Mouse (Mus musculus): ENCODE data around the gene Muc3a.

Gene Muc3a

DNA sequence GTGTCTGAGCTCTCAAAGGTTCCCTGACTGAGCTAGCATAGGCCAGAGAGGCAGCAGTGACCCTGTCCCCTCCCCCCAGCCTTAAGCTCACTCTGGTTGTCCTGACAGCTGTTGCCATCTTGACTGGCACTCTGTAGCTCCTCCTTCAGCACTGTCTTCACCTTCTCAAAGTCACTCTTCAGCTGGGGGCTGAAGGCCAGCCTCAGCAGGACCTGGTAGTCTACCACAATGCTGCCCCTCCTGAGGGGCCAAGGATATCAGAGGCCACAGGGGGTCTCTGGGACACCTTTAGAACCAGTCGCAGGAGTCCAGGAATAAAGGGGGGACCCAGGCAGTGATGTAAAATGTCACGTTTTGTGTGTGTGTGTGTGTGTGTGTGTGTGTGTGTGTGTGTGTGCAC is at the start of gene Muc3a:
Gene Muc3a (minus strand): TSS at position 101 of the 400 bp plus-strand sequence.
- no peak for DNase-seq

DNA sequence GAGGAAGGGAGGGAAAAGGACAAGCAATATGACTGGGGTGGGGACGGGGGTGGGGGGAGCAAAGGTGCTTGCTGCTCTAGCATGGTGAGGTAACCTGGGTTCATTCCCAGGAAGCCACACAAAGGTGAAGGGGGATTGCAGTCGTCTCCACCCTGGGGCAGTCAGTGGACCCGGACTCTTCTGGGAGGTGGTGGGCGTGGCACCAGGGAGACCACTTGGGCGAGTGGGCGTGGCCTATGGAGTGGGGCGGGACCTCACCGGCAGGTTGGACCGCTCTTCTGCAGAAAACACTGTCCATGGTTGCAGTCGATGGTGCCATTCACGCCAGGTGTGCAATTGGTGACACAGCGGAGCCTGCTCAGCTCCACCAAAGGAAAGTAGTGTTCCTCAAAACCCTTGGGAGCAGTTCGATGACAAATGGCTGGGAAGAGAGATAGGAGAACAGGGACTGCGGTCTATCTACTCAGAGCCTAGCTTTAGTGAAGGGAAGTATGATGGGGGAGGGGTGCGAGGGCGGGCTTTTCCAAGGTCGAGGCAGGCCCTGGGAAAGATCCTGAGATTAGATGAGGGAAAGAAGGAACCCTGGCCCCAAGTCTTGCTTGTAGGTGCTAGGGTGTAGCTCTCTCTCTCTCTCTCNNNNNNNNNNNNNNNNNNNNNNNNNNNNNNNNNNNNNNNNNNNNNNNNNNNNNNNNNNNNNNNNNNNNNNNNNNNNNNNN is 917 bp downstream of the Muc3a start:
- peak; percentile 83 for DNase-seq

DNA sequence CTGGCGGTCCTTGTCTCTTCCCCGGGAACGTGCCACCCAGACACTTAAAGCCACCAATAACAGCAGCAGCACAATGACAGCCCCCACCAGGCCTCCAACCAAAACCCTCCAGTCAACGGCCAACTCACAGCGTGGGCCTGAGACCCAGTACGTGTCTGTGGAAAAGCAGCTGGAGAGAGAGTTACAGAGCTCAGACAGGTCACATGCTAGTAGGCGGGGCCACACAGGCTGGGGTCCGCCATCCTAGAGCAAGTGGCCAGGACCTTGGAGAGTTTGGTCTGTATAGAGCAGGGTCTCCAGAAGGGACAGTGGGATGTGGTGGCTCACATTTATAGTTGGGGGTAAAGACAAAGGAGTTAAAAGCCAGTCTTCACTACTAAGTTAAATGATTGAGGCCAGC is 1.5 kb downstream of the Muc3a start:
- peak; percentile 85 for DNase-seq

DNA sequence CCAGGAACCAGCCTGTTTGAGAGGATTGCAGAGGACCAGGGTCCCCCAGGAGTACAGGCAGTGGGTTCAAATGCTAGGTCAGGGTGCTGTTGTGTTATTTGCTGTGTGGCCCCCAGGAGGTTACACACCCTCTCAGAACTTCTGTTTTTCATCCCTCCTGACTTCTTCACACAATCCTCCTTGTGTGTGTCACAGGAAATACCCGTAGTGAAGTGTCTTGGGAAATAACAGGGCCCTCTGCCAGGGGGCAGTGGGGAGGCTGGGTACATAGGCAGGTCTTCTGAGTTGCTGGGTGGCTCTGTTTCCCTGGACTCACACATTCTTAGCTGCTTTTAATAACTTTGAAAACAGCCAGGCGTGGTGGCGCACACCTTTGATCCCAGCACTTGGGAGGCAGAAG is 6.9 kb downstream of the Muc3a start:
- DNase-seq = peak; percentile 56

DNA sequence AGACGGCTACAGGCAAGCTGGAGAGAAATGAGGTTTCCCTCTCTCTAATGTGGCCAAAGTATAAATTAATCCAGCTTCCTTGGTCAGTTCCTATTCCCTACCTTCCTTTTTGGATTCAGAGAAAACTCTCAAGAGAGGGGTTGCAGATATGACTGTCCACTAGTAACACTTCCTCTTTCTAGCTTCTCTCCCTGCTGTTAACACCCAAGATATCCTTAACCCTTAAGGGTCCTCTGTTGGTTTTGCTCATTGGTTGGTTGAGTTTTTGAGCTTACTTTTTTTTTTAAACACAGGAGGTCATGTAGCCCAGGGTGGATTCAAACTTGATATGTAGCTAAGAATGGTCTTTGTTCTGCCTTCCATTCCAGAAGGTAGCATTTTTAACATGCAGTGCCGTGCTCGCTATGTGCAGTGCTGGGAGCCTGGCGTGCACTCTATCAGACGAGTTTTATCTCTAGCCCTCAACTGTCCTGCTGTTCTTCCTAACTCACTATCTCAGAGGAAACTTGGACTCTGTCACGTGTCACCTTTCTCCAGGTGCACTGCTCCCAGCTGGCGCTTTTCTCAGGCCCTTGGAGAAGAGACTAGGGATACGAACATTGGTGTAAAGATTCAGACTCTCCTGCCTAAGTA is 17.6 kb downstream of the Muc3a start:
- DNase-seq = peak; percentile 49

DNA sequence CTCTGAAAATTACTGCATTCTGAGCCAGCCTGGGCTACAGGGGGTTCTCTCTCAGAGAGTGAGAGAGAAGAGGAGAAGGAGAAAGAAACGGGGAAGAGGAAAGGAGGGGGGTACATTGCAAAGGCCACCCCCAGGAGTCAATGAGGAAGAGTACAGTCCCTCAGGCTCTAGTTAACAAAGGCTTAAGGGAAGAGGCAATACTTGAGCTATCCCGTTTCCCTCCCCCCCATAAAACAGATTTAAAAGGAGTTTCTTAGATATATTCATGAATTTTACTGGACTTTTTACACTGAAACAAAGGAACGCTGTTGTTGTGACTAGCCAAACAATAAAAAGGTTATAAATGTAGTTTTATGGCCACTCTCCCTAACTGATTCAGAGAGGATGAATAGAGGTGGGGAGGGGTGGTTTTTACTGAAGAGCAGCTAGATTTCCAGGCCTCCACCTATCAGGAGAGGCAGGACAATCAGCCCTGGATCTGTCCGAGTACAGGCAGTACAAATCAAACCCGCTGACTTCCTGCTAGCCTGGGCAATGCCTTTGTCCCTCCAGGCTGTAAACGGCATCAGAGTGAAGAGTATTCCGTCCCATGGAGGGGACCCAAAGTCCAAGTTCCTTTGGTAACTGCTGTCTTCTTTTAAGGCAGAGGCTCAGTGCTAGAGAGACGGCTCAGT is 18.8 kb downstream of the Muc3a start:
- peak; percentile 66 for DNase-seq

DNA sequence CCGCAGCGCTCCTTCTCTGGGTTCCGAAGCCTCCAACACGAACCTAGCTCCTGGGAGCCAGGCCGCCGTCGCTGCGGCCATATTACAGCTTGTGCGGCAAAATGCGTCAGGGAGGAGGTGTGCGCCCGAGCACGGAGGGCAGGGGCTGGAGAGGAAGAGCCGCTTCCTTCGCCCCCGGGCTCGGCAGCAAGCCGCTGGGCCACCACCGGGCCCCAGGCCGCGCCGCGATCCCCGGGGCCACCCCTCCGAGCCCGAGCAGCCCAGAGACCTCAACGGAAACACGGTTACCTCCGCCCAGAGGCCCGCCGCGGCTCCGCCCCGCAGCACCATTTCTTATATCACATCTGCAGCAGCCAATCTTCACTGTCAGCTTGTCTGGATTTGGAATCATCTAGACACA is 22.9 kb downstream of the Muc3a start:
- peak; percentile 75 for DNase-seq

DNA sequence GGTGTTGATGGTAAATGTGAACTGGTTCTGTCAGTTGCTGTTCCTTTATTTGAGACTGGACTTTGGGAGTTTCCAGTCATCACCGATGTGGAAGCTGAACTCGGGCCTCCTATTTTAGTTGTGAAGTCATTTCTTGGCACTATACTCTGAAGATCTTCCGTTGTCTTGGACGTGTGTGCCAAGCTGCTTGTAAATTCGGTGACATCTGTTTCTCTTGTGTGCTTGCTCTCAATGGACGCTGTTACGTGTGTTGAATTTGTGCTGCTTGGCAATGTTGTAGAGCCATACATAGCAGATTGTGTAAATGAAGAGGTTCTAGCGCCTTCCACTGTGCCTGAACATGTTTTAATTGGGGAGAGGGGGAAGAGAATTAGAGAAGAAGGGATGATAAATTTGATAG is 26.8 kb downstream of the Muc3a start:
- no peak for DNase-seq

DNA sequence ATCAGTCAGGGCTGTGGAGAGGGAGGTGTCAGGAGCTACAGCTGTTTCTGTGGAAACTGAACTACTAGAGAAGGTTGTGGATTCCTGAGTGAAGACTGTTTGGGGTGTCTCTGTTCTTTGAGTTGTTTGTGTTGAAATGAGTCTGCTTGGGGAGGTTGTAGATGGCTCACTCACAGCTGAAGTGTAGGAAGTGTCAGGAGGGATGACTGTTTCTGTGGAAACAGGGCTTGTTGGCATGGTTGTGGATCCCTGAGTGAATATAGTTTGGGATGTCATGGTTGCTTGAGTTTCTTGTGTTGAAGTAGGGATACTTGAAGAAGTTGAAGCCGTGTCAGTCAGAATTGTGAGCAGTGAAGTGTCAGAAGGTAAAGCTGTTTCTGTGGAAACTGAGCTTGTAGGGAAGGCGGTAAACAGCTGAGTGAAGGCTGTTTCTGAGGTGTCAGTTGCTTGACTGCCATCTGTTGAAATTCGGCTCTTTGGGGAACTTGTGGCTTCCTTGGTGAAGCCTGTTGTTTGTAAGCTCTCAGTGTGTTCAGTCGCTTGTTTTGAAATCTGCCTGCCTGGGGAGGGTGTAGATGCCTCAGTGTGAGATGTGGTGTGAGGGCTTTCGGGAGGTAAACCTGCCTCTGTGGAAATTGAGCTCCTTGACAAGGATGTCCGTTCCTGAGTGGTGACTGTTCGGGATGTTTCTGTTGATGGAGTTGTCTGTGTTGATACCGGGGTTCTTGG is 32.4 kb downstream of the Muc3a start:
- DNase-seq = peak; percentile 55

DNA sequence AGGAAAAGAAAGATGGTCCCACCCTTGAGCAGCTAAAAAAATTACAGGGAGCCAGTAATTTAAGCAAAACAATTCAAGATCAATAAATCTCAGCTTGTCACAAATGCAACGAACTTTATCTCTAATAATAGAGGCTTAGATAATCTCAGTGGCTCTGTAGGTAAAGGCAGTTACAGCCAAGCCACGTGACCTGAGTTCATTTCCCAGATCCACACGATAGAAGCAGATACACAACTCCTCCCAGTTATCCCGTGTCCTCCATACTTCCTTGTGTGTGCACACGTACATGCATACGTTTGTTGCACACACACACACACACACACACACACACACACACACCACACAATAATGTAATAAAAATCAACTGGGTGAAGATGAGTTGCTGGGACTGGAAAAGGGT is 38.2 kb downstream of the Muc3a start:
- DNase-seq = peak; percentile 10

DNA sequence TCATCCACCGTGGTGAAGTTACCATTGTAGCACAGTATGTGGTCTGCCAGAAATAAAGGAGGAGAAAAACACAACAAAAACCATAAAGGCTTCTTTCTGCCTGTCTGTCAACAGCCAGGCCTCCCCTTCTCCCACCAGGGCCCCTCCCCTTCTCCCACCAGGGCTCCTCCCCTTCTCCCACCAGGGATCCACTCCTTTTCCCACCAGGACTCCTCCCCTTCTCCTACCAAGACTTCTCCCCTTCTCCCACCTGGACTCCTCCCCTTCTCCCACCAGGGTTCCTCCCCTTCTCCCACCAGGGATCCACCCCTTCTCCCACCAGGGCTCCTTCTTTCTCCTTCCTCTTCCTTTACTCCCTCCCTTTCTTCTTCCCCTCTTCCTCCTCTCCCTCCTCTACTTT is 39.6 kb downstream of the Muc3a start:
- DNase-seq = no peak

DNA sequence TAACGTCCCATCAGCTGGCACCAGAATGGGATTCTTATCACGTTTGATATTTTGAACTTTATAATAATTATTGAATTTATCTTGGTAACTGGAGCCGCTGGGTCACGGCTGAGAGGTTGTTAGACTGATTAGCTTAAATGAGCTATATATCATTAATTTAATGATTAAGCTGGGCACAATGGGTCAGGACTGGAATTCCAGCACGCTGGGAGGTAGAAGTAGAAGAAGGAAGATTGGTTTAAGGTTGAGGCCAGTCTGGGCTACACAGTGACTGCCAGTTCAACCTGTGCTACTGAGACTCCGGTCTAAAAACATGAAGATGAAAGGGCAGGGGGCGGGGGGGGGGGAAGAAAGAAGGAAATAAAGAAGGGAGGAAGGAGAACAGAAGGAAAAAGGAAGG is 40.7 kb downstream of the Muc3a start:
- no peak for DNase-seq

DNA sequence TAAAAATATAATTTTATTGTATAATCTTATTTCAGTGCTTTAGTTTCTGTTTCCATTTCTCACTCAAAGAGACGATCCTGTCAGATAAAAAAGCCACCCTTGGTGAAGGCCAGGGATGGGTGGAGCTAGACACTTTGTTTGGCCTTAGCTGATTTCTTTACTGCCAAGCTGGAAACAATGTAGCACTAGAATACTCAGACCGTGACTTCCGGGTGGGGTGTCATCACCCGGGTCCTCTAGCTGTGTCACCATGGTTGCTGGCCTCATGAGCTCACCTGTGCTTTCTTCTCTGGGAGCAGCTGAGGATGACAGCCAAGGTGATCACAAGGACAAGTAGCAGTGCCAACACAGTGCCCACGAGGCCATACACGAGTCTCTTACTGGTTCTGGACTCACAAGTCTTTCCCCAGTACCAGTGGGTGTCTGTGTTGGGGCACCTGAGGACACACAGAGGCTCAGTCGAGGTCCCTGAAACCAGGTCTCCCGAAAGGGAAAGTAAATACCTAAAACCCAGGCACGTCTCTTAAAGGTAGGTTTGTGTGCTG is 41.3 kb downstream of the Muc3a start:
- DNase-seq = peak; percentile 71

DNA sequence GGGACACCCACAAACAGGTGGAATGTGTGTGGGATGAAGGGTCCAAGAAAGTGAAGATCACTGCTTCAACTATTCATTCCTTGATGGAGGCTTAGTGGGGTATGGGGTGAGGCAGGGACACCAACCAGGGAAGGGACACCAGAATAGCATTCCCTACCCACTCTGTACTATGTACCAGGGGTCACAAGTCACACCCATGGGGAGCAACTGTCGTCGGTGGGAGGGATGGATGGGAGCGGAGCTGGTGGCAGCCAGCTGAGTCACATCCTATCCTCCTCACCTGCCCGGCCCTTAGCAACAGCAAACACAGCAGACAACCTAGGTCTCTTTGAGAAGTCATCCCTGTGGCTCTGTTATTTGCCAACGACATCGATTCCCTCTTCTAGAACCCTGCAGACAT is 44.6 kb downstream of the Muc3a start:
- peak; percentile 87 for DNase-seq

DNA sequence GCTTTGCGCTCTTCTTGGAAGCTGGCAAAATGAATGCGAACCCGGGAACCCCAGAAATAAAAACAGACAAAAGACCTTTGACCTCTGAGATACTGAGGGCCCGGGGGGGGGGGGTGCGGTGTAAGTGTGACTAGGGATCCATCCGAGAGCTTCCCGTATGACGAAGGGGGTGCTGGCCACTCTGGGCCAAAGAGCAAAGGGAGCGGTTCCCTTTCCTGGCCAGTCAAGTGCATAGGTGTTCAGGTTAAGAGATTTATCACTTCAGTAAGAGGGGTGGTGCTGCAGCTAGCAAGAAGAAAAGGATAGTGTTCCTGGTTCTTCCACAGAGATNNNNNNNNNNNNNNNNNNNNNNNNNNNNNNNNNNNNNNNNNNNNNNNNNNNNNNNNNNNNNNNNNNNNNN is 46.2 kb downstream of the Muc3a start:
- DNase-seq = peak; percentile 17

DNA sequence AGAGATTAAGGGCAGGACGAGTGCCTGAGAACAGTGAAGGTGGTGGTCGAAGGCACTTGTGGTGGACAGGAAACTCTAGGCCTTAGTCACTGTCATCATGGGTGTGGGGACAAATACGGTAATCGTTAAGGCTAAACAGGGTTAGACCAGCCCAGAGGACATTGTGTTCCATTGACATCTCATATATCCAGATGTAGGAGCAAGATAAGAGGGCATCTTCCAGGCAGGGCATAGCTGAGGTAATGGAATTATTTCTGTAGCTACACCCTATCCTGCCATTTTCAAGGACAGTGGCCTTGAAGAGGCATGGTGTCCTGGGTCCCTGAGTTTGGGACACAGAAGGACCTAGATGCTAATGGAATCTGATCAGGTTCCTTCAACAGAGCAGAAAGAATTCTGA is 50.3 kb downstream of the Muc3a start:
- peak; percentile 68 for DNase-seq

DNA sequence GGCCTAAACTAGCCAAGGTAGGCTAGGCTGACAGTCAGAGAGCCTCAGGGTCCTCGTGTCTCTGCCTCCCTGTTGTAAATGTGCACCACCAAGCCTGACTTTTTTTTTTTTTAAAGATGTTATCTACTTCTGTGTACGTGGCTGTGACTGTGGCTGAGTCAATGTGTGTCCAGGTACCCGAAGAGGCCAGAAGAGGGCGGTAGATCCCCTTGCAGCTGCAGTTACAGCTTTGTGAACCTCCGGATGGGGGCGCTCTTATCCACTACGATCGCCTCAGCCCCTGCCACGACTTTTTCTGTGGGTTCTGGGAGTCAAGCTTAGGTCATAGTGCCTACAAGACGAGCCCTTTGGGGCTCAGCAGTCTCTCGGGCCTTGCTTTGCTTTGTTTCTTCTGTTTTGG is 52.7 kb downstream of the Muc3a start:
- DNase-seq = peak; percentile 86

Data from heart, adult 11 months (tissue).